Mouse (Mus musculus) adrenal gland, postnatal 14 days (tissue): Measurements from ENCODE around the gene BC048403. TPM values are rescaled to one million over a fixed set of nuclear protein-coding genes. Genes with fewer than 3 reads are reported as not detected.

Experiments used
- DNase-seq: peaks from one replicate; pipeline ENCODE4 v3.0.0; 2021; ENCODE audit warnings: mixed read lengths
- total RNA-seq: library from RNA; stranded (reverse); gene quantifications from 2 replicates; pipeline ENCODE4 v1.2.3, GENCODE M21; 2021

The BC048403 gene
- total RNA-seq, 1 experiment from 2014 or later, result 9.0 TPM

DNA sequence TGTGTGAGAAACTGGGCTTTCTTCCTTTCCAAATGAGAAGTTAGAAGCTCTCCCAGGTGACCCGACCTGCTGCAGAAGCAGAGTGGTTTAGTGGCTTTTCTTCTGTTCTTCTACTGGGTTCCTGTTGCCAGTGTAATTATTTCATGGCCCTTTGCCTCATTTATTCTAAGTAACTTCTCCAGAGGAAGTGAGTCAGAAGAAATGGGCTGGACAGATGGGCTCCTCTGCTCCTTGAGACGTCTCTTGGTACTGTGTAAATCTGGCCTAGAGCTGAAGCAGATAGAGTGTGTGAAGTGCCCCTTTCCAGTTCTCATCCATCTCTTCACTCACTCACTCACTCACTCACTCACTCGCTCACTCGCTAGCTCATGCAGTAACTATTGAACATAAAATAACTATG lies 16.9 kb downstream of the BC048403 start:
- DNase-seq, result no peak

GRCm38 (mm10) chr10:121759095-121759494 lies 19.4 kb downstream of the BC048403 start:
- DNase-seq, result no peak

GRCm38 (mm10) chr10:121762141-121762540 lies 22.4 kb downstream of the BC048403 start:
- no peak for DNase-seq

- no peak for DNase-seq
These were observed 23.5 kb downstream of the BC048403 start for GRCm38 (mm10) chr10:121763191-121763590.

DNA sequence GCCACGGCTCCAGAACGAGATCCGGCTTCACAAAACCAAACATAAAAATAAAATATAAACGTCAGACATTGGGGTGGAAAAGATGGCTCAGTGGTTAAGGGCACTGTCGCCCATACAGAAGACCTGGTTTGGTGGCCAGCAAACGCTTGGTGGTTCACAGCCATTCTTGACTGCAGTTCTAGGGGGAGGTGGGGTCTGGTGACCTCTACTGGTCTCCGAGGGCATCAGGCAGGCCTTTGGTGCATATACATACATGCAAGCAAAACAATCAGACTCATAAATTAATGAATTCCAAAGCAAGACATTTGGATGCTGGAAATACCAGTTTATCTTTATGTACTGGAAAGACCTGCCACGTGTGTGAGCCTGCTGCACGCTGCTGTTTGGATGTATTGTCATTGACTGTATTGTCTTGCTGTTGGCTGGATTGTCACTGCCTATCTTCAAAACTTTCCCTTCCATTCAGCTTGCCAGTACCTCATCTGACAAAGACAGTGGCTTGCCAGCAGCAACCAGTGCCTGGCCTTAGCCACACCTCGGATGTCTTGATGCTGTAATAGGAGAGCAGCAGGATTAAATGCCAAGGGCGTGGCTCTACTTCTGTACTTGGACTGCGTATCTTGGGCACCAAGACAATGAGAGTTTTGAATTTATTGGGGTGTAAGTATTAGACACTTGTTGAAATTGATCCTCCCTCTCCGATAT lies 24.9 kb downstream of the BC048403 start:
- DNase-seq, result no peak

GRCm38 (mm10) chr10:121765174-121766057 lies 25.7 kb downstream of the BC048403 start:
- no peak for DNase-seq

DNA sequence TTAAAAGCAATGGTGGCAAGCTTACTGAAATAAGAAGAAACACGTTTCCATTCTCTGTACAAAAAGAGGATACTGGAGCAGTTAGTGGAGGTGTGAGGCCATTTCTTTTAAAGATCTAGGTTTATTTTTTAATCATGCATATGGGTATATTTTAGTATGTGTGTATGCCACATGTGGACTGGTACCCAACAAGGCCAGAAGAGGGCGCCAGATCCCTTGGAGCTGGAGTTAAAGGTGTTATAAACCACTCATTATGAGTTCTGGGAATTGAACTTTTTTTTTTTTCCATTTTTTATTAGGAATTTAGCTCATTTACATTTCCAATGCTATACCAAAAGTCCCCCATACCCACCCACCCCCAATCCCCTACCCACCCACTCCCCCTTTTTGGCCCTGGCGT lies 27.6 kb downstream of the BC048403 start:
- DNase-seq, result peak; percentile 63

- no peak for DNase-seq
These were observed 30.0 kb downstream of the BC048403 start for GRCm38 (mm10) chr10:121769711-121770110.

DNA sequence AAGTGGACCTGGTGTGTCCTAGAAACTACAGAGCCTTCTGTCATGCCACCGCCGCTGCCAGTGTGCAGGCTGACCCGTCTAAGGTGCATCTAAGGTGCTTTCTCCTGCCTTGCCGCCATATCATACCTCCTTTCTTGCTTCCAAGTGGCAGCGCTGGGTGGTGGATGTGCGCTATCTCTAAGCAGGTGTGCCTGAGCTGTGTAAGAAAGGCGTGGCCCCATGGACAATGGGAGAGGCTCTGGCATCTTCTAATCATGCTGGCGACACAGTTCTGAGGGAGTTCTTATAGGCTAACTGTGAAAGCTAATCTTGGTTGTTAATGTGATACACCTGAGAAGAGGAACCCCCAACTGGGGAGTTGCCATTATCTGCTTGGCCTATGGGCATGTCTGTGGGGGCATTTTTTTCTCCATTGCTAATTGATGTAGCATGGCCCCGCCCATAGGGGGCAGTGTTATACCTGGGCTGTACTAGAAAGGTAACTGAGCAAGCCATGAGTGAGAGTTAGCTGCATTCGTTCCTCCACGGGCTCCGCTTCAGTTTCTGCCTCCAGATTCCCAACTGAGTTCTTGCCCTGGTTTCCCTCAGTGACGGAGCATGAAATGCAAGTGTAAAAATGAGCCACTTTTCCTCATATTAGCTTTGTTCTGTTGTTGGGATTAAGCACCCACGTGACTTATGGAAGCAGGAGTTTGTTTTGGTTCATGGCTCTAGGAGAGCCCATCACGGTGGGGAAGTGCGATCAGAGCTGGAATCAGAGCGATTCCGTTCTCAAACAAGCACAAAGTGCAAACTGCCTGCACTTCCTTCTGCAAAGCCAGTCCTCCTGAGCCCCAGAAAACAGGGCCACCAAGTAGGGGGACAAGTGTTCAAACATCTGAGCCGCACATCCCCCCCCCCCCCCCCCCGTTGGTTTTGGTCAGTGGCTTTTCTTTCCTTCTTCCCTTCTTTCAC lies 31.2 kb downstream of the BC048403 start:
- peak; percentile 47 for DNase-seq

- DNase-seq, result no peak
These were observed 34.1 kb downstream of the BC048403 start for GRCm38 (mm10) chr10:121773813-121774212.

DNA sequence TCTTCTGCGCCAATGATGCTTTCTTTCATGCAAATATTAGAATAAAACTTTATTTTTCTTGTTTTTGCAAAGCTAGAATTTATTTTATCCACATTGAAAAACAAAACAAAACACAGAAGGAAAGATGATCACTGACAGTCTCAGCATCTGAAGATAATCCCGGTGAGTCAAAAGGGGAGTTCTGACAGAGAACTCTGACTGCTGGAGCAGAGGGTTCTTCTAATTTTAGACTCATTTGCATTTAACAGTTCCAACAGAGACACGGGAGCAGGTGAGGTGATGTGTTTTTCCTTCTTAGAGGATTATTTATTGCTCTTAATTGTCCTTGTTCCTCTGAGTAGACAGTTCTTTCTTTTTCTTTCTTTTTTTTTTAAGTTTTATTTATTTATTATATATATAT lies 36.3 kb downstream of the BC048403 start:
- DNase-seq, result no peak

DNA sequence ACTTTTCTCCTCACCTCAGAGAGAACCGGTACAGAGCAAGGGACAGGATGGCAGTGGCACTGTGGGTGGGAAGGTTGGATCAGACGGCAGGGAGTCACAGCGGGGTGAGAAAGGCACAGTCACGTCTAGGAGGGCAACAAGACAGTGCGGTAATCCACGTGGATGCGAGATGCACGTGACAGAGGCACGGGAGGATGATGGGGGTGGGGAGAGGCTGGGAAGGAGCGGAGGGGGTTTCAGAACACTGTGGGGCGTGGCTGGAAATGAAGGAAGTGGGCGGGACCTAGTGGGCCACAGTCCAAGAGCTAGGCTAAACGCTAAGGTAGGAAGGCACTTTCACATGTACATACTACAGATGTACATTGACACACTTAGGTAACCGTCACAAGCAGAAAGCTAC lies 41.4 kb downstream of the BC048403 start:
- DNase-seq, result no peak

- peak; percentile 82 for DNase-seq
These were observed 48.8 kb downstream of the BC048403 start for GRCm38 (mm10) chr10:121788536-121788935.

GRCm38 (mm10) chr10:121790078-121790477 lies 50.3 kb downstream of the BC048403 start:
- no peak for DNase-seq

GRCm38 (mm10) chr10:121792661-121793060 lies 52.9 kb downstream of the BC048403 start:
- DNase-seq, result no peak

DNA sequence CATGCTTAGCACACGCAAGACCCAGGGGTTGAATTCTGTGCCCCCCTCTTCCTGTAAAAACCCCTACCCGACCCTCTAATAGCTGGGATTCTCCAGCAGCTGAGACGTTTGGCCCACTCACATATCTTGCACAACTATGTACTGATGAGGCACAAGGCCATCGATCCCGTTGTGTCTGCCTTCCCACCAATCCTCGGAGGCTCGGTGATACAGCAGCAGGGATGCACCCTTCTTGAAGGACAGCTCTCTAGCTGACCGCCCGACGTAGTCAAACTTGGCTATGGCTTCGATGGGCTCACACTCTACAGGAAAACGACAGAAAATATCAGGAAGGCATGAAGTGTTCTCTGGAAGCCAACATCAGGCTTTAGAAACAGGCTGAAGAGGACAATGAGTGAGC lies 54.7 kb downstream of the BC048403 start:
- peak; percentile 14 for DNase-seq

- DNase-seq, result peak; percentile 22
These were observed 56.5 kb downstream of the BC048403 start for GRCm38 (mm10) chr10:121796027-121796802.

DNA sequence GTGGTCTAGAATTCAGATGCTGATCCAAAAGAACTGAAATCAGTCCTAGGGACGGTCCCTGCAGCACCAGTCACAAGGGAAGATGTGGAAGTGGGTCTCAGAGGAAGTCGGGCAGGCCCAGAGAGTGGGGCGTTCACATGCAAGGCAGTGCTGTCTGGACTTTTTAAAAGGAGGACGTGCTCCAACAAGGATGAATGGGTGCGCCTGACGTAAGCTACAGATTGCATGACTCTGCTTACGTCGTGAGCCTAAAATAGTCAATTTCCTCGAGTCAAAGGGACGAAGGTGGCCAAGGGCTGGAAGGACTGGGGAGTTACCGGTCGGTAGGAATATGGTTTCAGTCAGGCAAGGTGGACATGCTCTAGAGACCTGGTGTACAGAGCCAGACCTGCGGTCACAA lies 60.3 kb downstream of the BC048403 start:
- DNase-seq, result no peak
